Mouse (Mus musculus): ENCODE measurements at regions not wholly inside any gene's neighbourhood (a gene's known extent, or its start where the extent isn't known, plus 50 kb on each side); places are given as distances from the start of the nearest gene placed in this dataset.

DNA sequence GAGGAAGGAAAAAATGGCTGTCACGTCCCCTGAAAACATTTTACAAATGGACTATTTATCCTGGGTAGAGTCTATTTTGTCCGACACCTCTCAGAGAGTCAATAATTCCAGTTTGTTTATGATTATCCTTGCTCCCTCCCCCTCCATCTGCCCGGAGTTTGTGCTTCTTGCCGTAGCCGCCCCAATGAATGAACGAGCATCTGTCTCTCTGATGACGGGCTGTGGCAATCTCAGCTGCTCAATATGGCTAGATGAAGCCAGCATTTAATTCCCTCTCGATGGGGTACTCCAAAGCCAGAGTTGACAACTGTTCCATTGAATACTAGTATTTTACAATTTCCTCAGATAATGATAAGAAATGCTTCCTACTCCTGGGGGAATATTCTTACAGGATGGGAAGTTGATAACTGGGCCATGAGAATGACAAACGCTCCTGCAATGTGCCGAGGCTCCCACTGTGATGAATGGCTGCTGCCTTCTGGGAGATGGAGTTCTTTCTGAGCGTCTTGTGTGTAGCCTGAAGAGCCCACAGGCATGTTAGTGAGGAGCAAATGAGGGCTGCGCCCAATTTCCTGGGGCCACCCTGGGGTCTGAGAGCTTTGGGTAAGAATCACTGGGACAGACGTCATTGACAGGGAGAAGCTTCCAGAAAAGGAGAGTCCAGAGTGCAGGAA lies 128.6 kb upstream of the Fstl4 start:
- no peak for TF ChIP-seq CTCF (IDR thresholded peaks at IDR 0.05; ENCODE audit: low read depth, low read length)
- TF ChIP-seq EP300 (IDR thresholded peaks at IDR 0.05; ENCODE audit: insufficient read depth, low read depth, low read length): no peak
- no peak for TF ChIP-seq POLR2A (IDR thresholded peaks at IDR 0.05; ENCODE audit: insufficient read depth, low read length)
